In the genomic region with DNA sequence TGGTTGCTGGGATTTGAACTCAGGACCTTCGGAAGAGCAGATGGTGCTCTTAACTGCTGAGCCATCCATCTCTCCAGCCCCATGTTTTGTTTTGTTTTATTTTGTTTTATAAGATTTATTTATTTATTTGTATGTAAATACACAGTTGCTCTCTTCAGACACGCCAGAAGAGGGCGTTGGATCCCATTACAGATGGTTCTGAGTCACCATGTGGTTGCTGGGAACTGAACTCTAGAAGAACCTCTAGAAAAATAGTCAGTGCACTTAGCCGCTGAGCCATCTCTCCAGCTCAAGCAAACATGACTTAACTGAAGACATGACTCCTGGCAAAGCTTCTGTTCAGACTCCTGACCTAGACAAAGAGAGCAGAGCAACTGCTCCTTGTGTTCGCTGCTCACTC, we compare ENCODE assay signal across 16 mouse cellular contexts.
"Had no signal": no experiment of that assay in that cellular context is flagged by ENCODE, and none has a peak within 500 bp of the region (broad histone marks: within the 10 kb centered on the region; RNA-seq: fewer than 3 reads in every experiment).

No protein-coding gene starts in this region.

- H3K36me3 ChIP-seq: lung, embryonic 15.5 days; midbrain, embryonic 13.5 days; midbrain, embryonic 15.5 days; neural tube, embryonic 12.5 days; stomach, embryonic 15.5 days had no signal

- H3K9me3 ChIP-seq: lung, embryonic 15.5 days; midbrain, embryonic 13.5 days; midbrain, embryonic 15.5 days; neural tube, embryonic 12.5 days; stomach, embryonic 15.5 days had no signal

- H3K27ac ChIP-seq: lung, embryonic 15.5 days; macrophage; midbrain, embryonic 13.5 days; midbrain, embryonic 15.5 days; neural tube, embryonic 12.5 days; stomach, embryonic 15.5 days had no signal

- ATAC-seq: lung, postnatal 0 days; midbrain, embryonic 13.5 days; midbrain, embryonic 15.5 days had no signal

- H3K4me2 ChIP-seq: lung, embryonic 15.5 days; midbrain, embryonic 11.5 days; midbrain, embryonic 13.5 days; midbrain, embryonic 15.5 days; neural tube, embryonic 12.5 days; stomach, embryonic 15.5 days had no signal

- H3K27me3 ChIP-seq: lung, embryonic 15.5 days; midbrain, embryonic 13.5 days; midbrain, embryonic 15.5 days; neural tube, embryonic 12.5 days; stomach, embryonic 15.5 days had no signal

- H3K9ac ChIP-seq: lung, embryonic 15.5 days; midbrain, embryonic 13.5 days; midbrain, embryonic 15.5 days; neural tube, embryonic 12.5 days; stomach, embryonic 15.5 days had no signal

- DNase-seq: lung, adult 2 months; lung, postnatal 14 days; lung, postnatal 36 days; right cerebral cortex, postnatal 14 days; thymus, adult 18-20 months; thymus, postnatal 14 days; thymus, postnatal 36 days had no signal

- H3K4me1 ChIP-seq: lung, embryonic 15.5 days; midbrain, embryonic 13.5 days; midbrain, embryonic 15.5 days; neural tube, embryonic 12.5 days; stomach, embryonic 15.5 days had no signal

- H3K4me3 ChIP-seq: lung, embryonic 15.5 days; megakaryocyte, embryonic 14.5 days; midbrain, embryonic 13.5 days; midbrain, embryonic 15.5 days; neural tube, embryonic 12.5 days; stomach, embryonic 15.5 days had no signal
